Mouse (Mus musculus): Measurements from ENCODE around the gene Adcy9. TPM values are rescaled to one million over a fixed set of nuclear protein-coding genes. Genes with fewer than 3 reads are reported as not detected.

Gene Adcy9
- total and polyA plus RNA-seq, 2 experiments from 2014 or later = 4.1 to 31.6 TPM

DNA sequence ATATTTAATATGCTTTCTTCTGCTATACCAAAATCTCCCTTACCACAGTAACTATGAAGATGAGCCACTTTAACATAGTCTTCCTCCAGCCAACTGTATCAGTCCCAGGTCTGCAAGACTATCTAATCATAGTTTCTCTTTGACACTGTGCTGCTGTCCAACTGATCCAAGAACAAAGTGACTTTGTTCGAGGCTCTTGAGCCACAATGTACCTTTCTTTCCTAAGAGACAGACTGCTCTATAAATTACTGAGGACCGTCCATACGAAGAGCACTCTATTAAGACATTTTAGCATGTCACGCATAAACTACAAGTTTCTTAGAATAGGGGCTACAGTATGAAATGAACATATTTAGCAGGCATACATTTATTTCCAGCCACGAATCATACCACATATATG is 46.0 kb downstream of the Adcy9 start:
- H3K9me3 ChIP-seq (ENCODE audit: low read length) = no peaks in the 10 kb centered on the region
- no peak overlapping the region for H3K27ac ChIP-seq (ENCODE audit: low read depth, low read length)
- no peaks in the 10 kb centered on the region for H3K36me3 ChIP-seq (ENCODE audit: insufficient read depth, low read length)
- DNase-seq (ENCODE audit: low spot score) (no peak), ATAC-seq (ENCODE audit: low FRiP score) (no peak)
- no peak overlapping the region for H3K9ac ChIP-seq (replicated peaks; ENCODE audit: low read length, poor library complexity, severe bottlenecking)
- no peaks in the 10 kb centered on the region for H3K4me1 ChIP-seq (ENCODE audit: insufficient read depth, low read length)
- no peaks in the 10 kb centered on the region for H3K27me3 ChIP-seq (ENCODE audit: insufficient read depth, low read length)
- no peak overlapping the region for H3K4me2 ChIP-seq (ENCODE audit: low read depth, low read length, poor library complexity, severe bottlenecking)
- no peak for TF ChIP-seq CTCF (IDR thresholded peaks at IDR 0.05)
- WGBS = 81% methylated on average over 5 of the region's 5 CpGs
- H3K4me3 ChIP-seq (ENCODE audit: low read depth, low read length) = no peak overlapping the region

DNA sequence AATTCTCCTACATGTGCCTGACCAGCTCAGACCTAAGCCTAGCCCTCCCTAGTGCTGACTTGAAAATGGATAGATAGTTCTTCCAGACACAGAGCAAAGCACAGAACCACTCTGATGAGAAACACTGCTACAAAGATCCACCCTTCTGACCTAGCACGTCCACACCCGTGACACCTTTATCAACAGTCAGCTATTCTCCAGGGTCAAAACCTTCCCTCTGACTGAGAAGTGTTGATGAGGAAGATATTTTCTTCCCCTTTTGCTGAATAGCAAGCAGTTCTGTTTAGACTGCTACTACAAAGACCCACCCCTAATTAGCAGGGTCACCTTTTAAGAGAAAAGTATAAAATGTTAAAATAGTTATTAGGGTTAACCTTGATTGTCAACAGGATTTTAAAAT is 49.3 kb downstream of the Adcy9 start:
- 85% methylated on average over 2 of the region's 2 CpGs for WGBS
- no peaks in the 10 kb centered on the region for H3K36me3 ChIP-seq (ENCODE audit: insufficient read depth, low read length)
- H3K9ac ChIP-seq (replicated peaks; ENCODE audit: low read length, poor library complexity, severe bottlenecking) = no peak overlapping the region
- TF ChIP-seq CTCF (IDR thresholded peaks at IDR 0.05) = no peak
- no peak overlapping the region for H3K4me3 ChIP-seq (ENCODE audit: low read depth, low read length)
- DNase-seq (ENCODE audit: low spot score) = no peak
- H3K27ac ChIP-seq (ENCODE audit: low read depth, low read length) = no peak overlapping the region
- H3K9me3 ChIP-seq (ENCODE audit: low read length) = no peaks in the 10 kb centered on the region
- no peaks in the 10 kb centered on the region for H3K27me3 ChIP-seq (ENCODE audit: insufficient read depth, low read length)
- H3K4me1 ChIP-seq (ENCODE audit: insufficient read depth, low read length) = no peaks in the 10 kb centered on the region
- no peak for ATAC-seq (ENCODE audit: low FRiP score)
- H3K4me2 ChIP-seq (ENCODE audit: low read depth, low read length, poor library complexity, severe bottlenecking) = no peak overlapping the region

GRCm38 (mm10) chr16:4370141-4370541 is 50.2 kb downstream of the Adcy9 start:
- H3K4me2 ChIP-seq (ENCODE audit: low read depth, low read length, poor library complexity, severe bottlenecking) = no peak overlapping the region
- H3K36me3 ChIP-seq (ENCODE audit: insufficient read depth, low read length) = no peaks in the 10 kb centered on the region
- 64% methylated on average over 10 of the region's 10 CpGs for WGBS
- H3K4me1 ChIP-seq (ENCODE audit: insufficient read depth, low read length) = no peaks in the 10 kb centered on the region
- no peak overlapping the region for H3K27ac ChIP-seq (ENCODE audit: low read depth, low read length)
- no peaks in the 10 kb centered on the region for H3K9me3 ChIP-seq (ENCODE audit: low read length)
- no peak for DNase-seq (ENCODE audit: low spot score)
- TF ChIP-seq CTCF (IDR thresholded peaks at IDR 0.05) = no peak
- H3K9ac ChIP-seq (replicated peaks; ENCODE audit: low read length, poor library complexity, severe bottlenecking) = no peak overlapping the region
- no peak overlapping the region for H3K4me3 ChIP-seq (ENCODE audit: low read depth, low read length)
- no peak for ATAC-seq (ENCODE audit: low FRiP score)
- no peaks in the 10 kb centered on the region for H3K27me3 ChIP-seq (ENCODE audit: insufficient read depth, low read length)

DNA sequence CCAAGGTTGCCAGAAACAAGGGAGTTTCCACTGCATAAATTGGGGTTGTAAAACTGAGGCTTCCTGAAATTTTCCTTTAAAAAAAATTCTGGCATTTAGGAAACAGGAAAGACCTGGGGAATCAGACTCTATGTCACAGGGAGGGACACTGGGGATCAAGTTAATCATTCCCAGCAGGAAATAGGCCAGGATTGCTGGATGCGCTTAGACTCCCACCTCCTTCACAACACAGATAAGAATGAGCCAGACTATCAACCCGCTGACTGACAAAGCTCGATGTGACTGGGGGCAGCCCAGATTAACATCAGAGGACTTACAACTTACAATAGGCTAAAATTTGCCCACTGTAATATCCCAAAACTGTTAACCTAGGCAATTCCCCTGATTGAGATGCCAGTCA is 52.4 kb downstream of the Adcy9 start:
- Histone ChIP-seq H3K27ac (ENCODE audit: low read depth, low read length) (no peak overlapping the region), H3K4me2 (ENCODE audit: low read depth, low read length, poor library complexity, severe bottlenecking) (no peak overlapping the region), H3K9ac (replicated peaks; ENCODE audit: low read length, poor library complexity, severe bottlenecking) (no peak overlapping the region), H3K4me3 (ENCODE audit: low read depth, low read length) (no peak overlapping the region), H3K27me3 (ENCODE audit: insufficient read depth, low read length) (no peaks in the 10 kb centered on the region), H3K4me1 (ENCODE audit: insufficient read depth, low read length) (no peaks in the 10 kb centered on the region), H3K9me3 (ENCODE audit: low read length) (no peaks in the 10 kb centered on the region), H3K36me3 (ENCODE audit: insufficient read depth, low read length) (no peaks in the 10 kb centered on the region)
- no peak for DNase-seq (ENCODE audit: low spot score)
- ATAC-seq (ENCODE audit: low FRiP score) = no peak
- WGBS = 24% methylated on average over 3 of the region's 3 CpGs
- TF ChIP-seq CTCF (IDR thresholded peaks at IDR 0.05) = no peak

GRCm38 (mm10) chr16:4367291-4367690 is 53.0 kb downstream of the Adcy9 start:
- no peaks in the 10 kb centered on the region for H3K36me3 ChIP-seq (ENCODE audit: insufficient read depth, low read length)
- DNase-seq (ENCODE audit: low spot score) (no peak), ATAC-seq (ENCODE audit: low FRiP score) (no peak)
- no peak overlapping the region for H3K9ac ChIP-seq (replicated peaks; ENCODE audit: low read length, poor library complexity, severe bottlenecking)
- H3K4me1 ChIP-seq (ENCODE audit: insufficient read depth, low read length) = no peaks in the 10 kb centered on the region
- H3K4me2 ChIP-seq (ENCODE audit: low read depth, low read length, poor library complexity, severe bottlenecking) = no peak overlapping the region
- H3K27ac ChIP-seq (ENCODE audit: low read depth, low read length) = no peak overlapping the region
- H3K9me3 ChIP-seq (ENCODE audit: low read length) = no peaks in the 10 kb centered on the region
- no peak for TF ChIP-seq CTCF (IDR thresholded peaks at IDR 0.05)
- H3K4me3 ChIP-seq (ENCODE audit: low read depth, low read length) = no peak overlapping the region
- 93% methylated on average over 1 of the region's 1 CpGs for WGBS
- no peaks in the 10 kb centered on the region for H3K27me3 ChIP-seq (ENCODE audit: insufficient read depth, low read length)

DNA sequence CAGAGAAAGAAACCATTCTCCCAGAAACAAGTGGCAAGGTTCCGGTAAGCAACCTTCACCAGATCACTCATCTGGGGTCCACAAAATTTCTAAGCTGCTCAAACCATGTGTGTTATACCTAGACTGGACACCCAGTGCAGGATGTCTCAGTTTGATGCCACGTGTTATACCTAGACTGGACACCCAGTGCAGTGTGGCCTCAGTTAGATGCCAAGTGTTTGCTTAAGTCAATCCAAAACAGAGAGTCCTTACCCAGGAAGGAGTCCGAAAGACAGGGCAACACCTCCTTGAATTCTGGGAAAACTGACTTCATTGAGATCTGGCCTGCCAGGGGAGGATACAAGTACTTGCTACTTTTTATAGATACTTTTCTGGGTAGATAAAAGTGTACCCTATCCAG is 53.6 kb downstream of the Adcy9 start:
- H3K27ac ChIP-seq (ENCODE audit: low read depth, low read length) = no peak overlapping the region
- ATAC-seq (ENCODE audit: low FRiP score) (no peak), DNase-seq (ENCODE audit: low spot score) (no peak)
- H3K4me3 ChIP-seq (ENCODE audit: low read depth, low read length) = no peak overlapping the region
- no peak overlapping the region for H3K9ac ChIP-seq (replicated peaks; ENCODE audit: low read length, poor library complexity, severe bottlenecking)
- no peaks in the 10 kb centered on the region for H3K9me3 ChIP-seq (ENCODE audit: low read length)
- TF ChIP-seq CTCF (IDR thresholded peaks at IDR 0.05) = no peak
- H3K4me2 ChIP-seq (ENCODE audit: low read depth, low read length, poor library complexity, severe bottlenecking) = no peak overlapping the region
- WGBS = 92% methylated on average over 3 of the region's 3 CpGs
- no peaks in the 10 kb centered on the region for H3K27me3 ChIP-seq (ENCODE audit: insufficient read depth, low read length)
- H3K4me1 ChIP-seq (ENCODE audit: insufficient read depth, low read length) = no peaks in the 10 kb centered on the region
- no peaks in the 10 kb centered on the region for H3K36me3 ChIP-seq (ENCODE audit: insufficient read depth, low read length)

All from midbrain, postnatal 0 days (tissue).